Mouse (Mus musculus) frontal cortex, postnatal 10 days (tissue): ENCODE measurements around the gene Tbc1d24.

Experiments
- DNase-seq, 2 experiments: peaks; one replicate each; pipeline ENCODE4 v3.0.0; 2022; ENCODE audit warnings: low spot score in 2 of 2, mixed read lengths in 1 of 2

Gene Tbc1d24

GRCm38 (mm10) chr17:24205284-24205888 lies at the start of gene Tbc1d24:
Tbc1d24 (minus strand) TSS chr17:24205562.
- DNase-seq, result peak; percentile 91 to 94

GRCm38 (mm10) chr17:24252329-24252728 lies 47.0 kb upstream of the Tbc1d24 start:
- no peak for DNase-seq

GRCm38 (mm10) chr17:24251320-24252069 lies 46.1 kb upstream of the Tbc1d24 start, which contains the start of gene Ccnf:
Ccnf (minus strand) TSS chr17:24251484.
- peak; percentile 95 to 96 for DNase-seq

- DNase-seq, result no peak
Measured at GRCm38 (mm10) chr17:24250988-24251319, 45.6 kb upstream of the Tbc1d24 start.

- no peak for DNase-seq
Measured at GRCm38 (mm10) chr17:24248641-24249040, 43.3 kb upstream of the Tbc1d24 start.

- no peak for DNase-seq
Measured at GRCm38 (mm10) chr17:24244061-24244460, 38.7 kb upstream of the Tbc1d24 start.

- no peak for DNase-seq
Measured at GRCm38 (mm10) chr17:24243311-24243969, 38.1 kb upstream of the Tbc1d24 start.

- no peak for DNase-seq
Measured at GRCm38 (mm10) chr17:24236921-24237320, 31.6 kb upstream of the Tbc1d24 start.

GRCm38 (mm10) chr17:24236479-24236878 lies 31.1 kb upstream of the Tbc1d24 start:
- no peak for DNase-seq

- DNase-seq, result no peak
Measured at GRCm38 (mm10) chr17:24227941-24228340, 22.6 kb upstream of the Tbc1d24 start.

- no peak for DNase-seq
Measured at GRCm38 (mm10) chr17:24226721-24227120, 21.4 kb upstream of the Tbc1d24 start.

GRCm38 (mm10) chr17:24225851-24226250 lies 20.5 kb upstream of the Tbc1d24 start:
- no peak for DNase-seq

GRCm38 (mm10) chr17:24224741-24225140 lies 19.4 kb upstream of the Tbc1d24 start:
- DNase-seq, result no peak

GRCm38 (mm10) chr17:24223513-24223912 lies 18.2 kb upstream of the Tbc1d24 start:
- DNase-seq, result no peak

GRCm38 (mm10) chr17:24222653-24223052 lies 17.3 kb upstream of the Tbc1d24 start:
- no peak for DNase-seq

- DNase-seq, result peak; percentile 90 to 91
Measured at GRCm38 (mm10) chr17:24220435-24221411, 15.4 kb upstream of the Tbc1d24 start, which contains the start of gene Tedc2. Tedc2 (minus strand) TSS chr17:24220851.

GRCm38 (mm10) chr17:24216836-24217235 lies 11.5 kb upstream of the Tbc1d24 start:
- DNase-seq, result no peak

GRCm38 (mm10) chr17:24213186-24213585 lies 7.8 kb upstream of the Tbc1d24 start:
- DNase-seq, result no peak

- DNase-seq, result no peak
Measured at GRCm38 (mm10) chr17:24212441-24213018, 7.2 kb upstream of the Tbc1d24 start.

- peak; percentile 82 for DNase-seq
Measured at GRCm38 (mm10) chr17:24211631-24212440, 6.5 kb upstream of the Tbc1d24 start.
